Mouse (Mus musculus) ES-CJ7 (cell line): ENCODE measurements at regions not wholly inside any gene's neighbourhood (a gene's known extent, or its start where the extent isn't known, plus 50 kb on each side); places are given as distances from the start of the nearest gene placed in this dataset.

Experiments
- DNase-seq: peaks from one replicate; pipeline ENCODE4 v3.0.0; 2011; ENCODE audit warnings: low read depth, low spot score

- no peak for DNase-seq
Measured at GRCm38 (mm10) chr9:8273253-8273652, 139.2 kb upstream of the Cep126 start.

- no peak for DNase-seq
Measured at GRCm38 (mm10) chr9:8249542-8249941, 115.4 kb upstream of the Cep126 start.

- DNase-seq = no peak
Measured at GRCm38 (mm10) chr9:8228078-8228477, 94.0 kb upstream of the Cep126 start.

- DNase-seq = peak; percentile 35
Measured at GRCm38 (mm10) chr9:8226415-8226814, 92.3 kb upstream of the Cep126 start.

- DNase-seq = peak; percentile 49
Measured at GRCm38 (mm10) chr9:8208855-8209254, 74.8 kb upstream of the Cep126 start.

GRCm38 (mm10) chr9:8185433-8185832 is 51.3 kb upstream of the Cep126 start:
- DNase-seq = no peak
